Mouse (Mus musculus) megakaryocyte, embryonic 14.5 days (primary cell): ENCODE data around the gene Bag3. TPM values are rescaled to one million over a fixed set of nuclear protein-coding genes. Genes with fewer than 3 reads are reported as not detected.
A peak's percentile ranks its signal among the peaks of the same experiment; 100 is the strongest.

Experiments
- H3K27me3 ChIP-seq: replicated peaks from 2 replicates; pipeline ENCODE3; 2012; ENCODE audit warnings: inconsistent platforms
- H3K36me3 ChIP-seq: replicated peaks from 2 replicates; pipeline ENCODE3; 2012; ENCODE audit warnings: low read length, inconsistent platforms, mixed read lengths
- H3K4me1 ChIP-seq: 2 replicates; pipeline ENCODE4 v1.6.1; 2012; ENCODE audit warnings: inconsistent platforms
- H3K4me3 ChIP-seq: replicated peaks from 2 replicates; pipeline ENCODE3; 2012; ENCODE audit warnings: moderate library complexity, mild to moderate bottlenecking, inconsistent platforms
- H3K9me3 ChIP-seq: 2 replicates; pipeline ENCODE4 v1.6.1; 2012; ENCODE audit warnings: inconsistent platforms
- FLI1 ChIP-seq: IDR thresholded peaks from 2 replicates; pipeline ENCODE4 v1.6.1; 2012; ENCODE audit warnings: low read length, inconsistent platforms, mixed read lengths
- GATA1 ChIP-seq: IDR thresholded peaks from 3 replicates; pipeline ENCODE4 v1.6.1; 2012; ENCODE audit warnings: mixed read lengths, low read length, inconsistent platforms, borderline replicate concordance
- polyA plus RNA-seq: library from polyadenylated mRNA; stranded (reverse); fragments of >175 nt; gene quantifications from 2 replicates; pipeline ENCODE4 v1.2.3, GENCODE M21; 2012; ENCODE audit warnings: low replicate concordance; ENCODE audit not compliant: insufficient read depth

Gene Bag3
- polyA plus RNA-seq, 1 experiment = 42.5 TPM

DNA sequence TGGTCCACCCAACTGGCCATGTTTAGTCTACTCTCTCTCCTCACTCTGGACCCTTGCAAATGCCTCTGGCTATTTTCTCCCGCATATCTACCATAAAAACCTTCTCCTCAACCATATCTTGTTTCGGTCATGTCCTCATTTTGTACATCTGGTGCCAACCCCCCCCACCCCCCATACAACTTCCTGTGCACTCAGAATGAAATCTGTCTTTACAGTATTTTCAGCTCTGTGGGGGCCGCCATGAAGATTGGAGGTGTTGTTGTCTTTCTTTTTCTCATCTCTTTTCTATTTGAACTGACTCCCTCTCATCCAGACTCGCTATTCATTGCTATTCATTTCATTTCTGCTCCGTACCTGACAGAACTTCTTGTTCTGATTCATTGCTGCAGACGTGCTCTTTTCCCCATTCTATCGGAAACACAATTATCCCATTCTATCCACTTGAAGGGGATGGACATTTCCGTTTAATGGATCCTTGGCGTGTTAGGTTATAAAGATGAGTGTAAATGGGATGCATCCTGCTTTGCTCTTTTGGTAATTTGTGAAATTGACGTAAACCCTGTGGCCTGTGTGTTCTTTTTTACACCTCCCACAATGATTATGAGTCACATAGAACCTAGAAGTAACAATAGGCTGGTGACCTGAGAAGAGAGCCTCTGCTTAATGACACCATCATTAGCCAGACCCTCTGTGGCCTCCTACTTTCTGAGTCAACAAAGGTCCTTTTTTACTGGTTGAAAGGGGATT lies 55.0 kb downstream of the Bag3 start:
- H3K4me3 ChIP-seq = no peak overlapping the region
- peaks cover 46% of the 10 kb centered on the region for H3K4me1 ChIP-seq
- H3K27me3 ChIP-seq = peaks cover 4% of the 10 kb centered on the region
- no peaks in the 10 kb centered on the region for H3K36me3 ChIP-seq
- no peak for TF ChIP-seq FLI1
- no peak for TF ChIP-seq GATA1
- H3K9me3 ChIP-seq = no peaks in the 10 kb centered on the region

GRCm38 (mm10) chr7:128579381-128579780 lies 56.0 kb downstream of the Bag3 start:
- no peak overlapping the region for H3K4me3 ChIP-seq
- no peak for TF ChIP-seq GATA1
- TF ChIP-seq FLI1 = no peak
- H3K36me3 ChIP-seq = no peaks in the 10 kb centered on the region
- peaks cover 4% of the 10 kb centered on the region for H3K27me3 ChIP-seq
- no peaks in the 10 kb centered on the region for H3K9me3 ChIP-seq
- H3K4me1 ChIP-seq = peaks cover 49% of the 10 kb centered on the region

DNA sequence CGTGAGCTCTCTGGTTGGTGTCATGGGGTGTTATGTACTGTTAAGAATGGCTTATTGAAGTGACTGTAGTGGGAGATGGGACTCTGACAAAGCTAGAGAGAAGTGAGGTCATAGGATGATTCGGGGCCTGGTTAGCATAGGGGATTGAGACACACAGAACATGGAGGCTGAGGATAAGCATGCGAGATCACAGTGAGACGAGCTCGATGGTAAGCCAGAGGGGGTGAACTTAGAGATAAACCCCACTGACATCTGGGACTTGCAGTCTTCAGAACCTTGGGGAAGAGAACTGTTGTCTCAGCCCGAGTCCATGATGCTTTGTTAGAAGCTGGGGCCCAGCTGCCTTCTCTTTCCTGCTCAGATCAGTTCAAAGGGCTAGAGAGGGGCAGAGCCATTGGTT lies 56.9 kb downstream of the Bag3 start:
- no peak for TF ChIP-seq FLI1
- no peak for TF ChIP-seq GATA1
- Histone ChIP-seq H3K27me3 (no peaks in the 10 kb centered on the region), H3K36me3 (no peaks in the 10 kb centered on the region), H3K9me3 (no peaks in the 10 kb centered on the region), H3K4me1 (peaks cover 49% of the 10 kb centered on the region), H3K4me3 (no peak overlapping the region)

DNA sequence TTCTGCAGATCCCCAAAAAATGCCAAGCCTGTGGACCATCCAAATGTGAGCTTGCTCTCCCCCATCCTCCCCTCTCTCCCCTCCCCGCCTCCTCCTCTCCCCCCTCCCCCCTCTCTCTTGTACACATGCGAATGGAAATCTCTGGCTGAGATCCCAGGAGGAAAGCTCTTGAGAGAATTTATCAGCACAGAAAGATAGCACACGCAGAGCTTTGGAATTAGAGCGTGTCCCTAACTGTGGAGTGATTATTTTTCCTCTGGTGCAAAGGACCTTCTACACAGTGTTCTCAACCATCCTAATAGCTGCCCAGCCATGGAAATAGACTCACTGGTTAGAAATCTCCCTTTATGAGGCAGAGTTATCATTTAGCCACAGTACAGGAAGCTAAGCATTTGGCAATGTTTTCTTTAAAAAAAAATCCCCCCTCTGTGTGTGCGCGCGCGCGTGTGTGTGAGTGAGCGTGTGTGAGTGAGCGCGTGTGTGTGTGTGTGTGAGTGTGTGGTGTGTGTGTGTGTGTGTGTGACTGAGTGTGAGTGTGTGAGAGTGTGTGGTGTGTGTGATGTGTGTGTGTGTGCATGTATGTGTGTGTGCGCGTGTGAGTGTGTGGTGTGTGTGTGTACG lies 58.6 kb downstream of the Bag3 start:
- no peaks in the 10 kb centered on the region for H3K36me3 ChIP-seq
- peak overlapping the region; percentile 73 for H3K4me3 ChIP-seq
- H3K9me3 ChIP-seq = no peaks in the 10 kb centered on the region
- H3K27me3 ChIP-seq = no peaks in the 10 kb centered on the region
- H3K4me1 ChIP-seq = peaks cover 49% of the 10 kb centered on the region
- TF ChIP-seq GATA1 = no peak
- no peak for TF ChIP-seq FLI1

- Histone ChIP-seq H3K36me3 (no peaks in the 10 kb centered on the region), H3K4me1 (peaks cover 50% of the 10 kb centered on the region), H3K9me3 (no peaks in the 10 kb centered on the region), H3K4me3 (no peak overlapping the region), H3K27me3 (no peaks in the 10 kb centered on the region)
- TF ChIP-seq FLI1 (no peak), GATA1 (no peak)
These were observed 60.0 kb downstream of the Bag3 start for GRCm38 (mm10) chr7:128583213-128583948.

GRCm38 (mm10) chr7:128587334-128587933 lies 64.0 kb downstream of the Bag3 start:
- H3K4me1 ChIP-seq = peaks cover 33% of the 10 kb centered on the region
- peaks cover 1% of the 10 kb centered on the region for H3K27me3 ChIP-seq
- H3K4me3 ChIP-seq = no peak overlapping the region
- TF ChIP-seq GATA1 (no peak), FLI1 (no peak)
- H3K9me3 ChIP-seq = no peaks in the 10 kb centered on the region
- no peaks in the 10 kb centered on the region for H3K36me3 ChIP-seq

DNA sequence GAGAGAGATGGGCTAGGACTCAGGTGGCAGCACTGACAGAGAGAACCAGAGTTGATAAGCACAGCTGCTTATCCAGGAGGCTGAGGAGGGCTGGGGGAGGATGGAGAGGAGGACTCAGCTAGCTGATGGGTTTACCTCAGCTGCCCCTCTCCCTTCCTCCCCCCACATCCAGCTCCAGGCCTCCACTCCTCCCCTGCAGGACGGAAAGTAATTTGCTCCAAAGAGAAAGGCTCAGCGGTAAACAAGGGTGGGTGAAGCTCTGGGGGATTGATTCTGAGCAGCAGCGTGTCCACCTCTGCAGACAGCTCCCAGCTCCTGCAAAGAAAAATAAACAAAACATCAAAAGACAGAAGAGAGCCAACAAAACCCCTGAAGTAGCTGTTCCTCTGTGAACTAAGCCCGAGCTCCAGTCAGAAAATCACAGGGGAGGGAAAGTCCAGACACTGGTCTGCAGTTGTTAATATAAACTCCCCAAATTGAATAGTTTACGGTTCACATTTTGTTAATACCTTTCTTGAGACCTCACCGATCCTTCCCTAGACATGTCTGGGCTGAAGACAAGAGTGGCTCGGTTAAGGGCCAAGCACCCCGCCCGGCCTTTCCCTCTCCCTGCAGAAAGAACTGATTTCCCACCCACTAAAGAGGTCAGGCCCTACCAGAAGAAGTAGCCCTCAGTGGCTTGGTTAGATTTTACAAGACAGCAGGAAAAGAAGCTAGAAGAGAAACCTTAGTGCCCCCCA lies 68.1 kb downstream of the Bag3 start:
- Histone ChIP-seq H3K36me3 (peaks cover 6% of the 10 kb centered on the region), H3K4me1 (peaks cover 26% of the 10 kb centered on the region), H3K9me3 (peaks cover 15% of the 10 kb centered on the region), H3K4me3 (peak overlapping the region; percentile 46), H3K27me3 (peaks cover 1% of the 10 kb centered on the region)
- TF ChIP-seq FLI1 (no peak), GATA1 (no peak)

DNA sequence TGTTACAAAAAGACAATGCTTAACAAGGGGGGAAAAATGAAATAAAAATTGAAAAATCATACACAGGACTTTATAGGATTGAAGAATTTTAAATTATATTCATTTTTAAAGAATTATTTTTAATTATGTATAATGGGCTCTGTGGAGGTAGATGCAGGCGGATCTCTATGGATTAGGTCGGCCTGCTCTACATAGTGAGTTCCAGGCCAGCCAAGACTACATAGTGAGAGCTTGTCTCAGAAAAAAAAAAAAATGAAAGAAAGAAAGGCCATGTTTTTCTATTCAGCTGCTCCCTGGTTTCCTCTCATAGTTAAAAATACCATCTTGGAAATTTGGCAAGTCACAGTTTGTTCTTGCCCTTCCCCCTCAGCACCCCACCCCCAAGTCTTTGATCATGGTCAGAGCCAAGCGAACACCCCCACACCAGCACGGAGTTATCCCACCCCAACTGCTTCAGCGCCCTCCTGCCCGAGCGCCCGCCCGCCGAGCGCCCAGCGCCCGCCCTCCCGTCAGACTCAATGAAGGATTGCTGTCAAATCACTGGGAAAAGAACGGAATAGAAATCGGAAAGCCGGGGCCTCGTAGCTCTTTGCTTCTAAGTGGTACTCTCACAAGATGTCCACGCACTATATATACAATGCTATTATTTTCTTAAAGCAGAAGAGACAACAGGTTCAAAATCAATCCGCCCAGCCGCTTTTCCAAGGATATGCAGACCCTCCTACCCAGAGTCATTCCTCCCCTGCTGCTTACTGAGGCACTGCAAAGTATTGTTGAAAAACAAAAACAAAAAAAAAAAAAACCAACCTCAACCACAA lies 68.9 kb downstream of the Bag3 start:
- Histone ChIP-seq H3K4me3 (no peak overlapping the region), H3K9me3 (peaks cover 23% of the 10 kb centered on the region)
- TF ChIP-seq GATA1 = no peak
- TF ChIP-seq FLI1 = no peak

More for the DNA sequence above, 68.9 kb downstream of the Bag3 start:
- H3K36me3 ChIP-seq = peaks cover 6% of the 10 kb centered on the region
- H3K4me1 ChIP-seq = peaks cover 25% of the 10 kb centered on the region
- peaks cover 1% of the 10 kb centered on the region for H3K27me3 ChIP-seq
